Mouse (Mus musculus) retina, postnatal 7 days (tissue): ENCODE measurements around the gene Gm4553.
"Not testable (repeated sequence)": the region's sequence is repeated elsewhere in the genome, so short reads cannot be mapped to it uniquely, and the experiment has no call there.

ENCODE experiments used
- DNase-seq: peaks from one replicate; pipeline ENCODE4 v3.0.0-alpha.2; 2012; ENCODE audit warnings: low read depth, low spot score

The Gm4553 gene

GRCm38 (mm10) chr7:142165639-142166038 lies at the start of gene Gm4553:
Gene Gm4553 (minus strand): TSS chr7:142165739.
- not testable (repeated sequence) for DNase-seq

- DNase-seq, result not testable (repeated sequence)
These were observed 46.6 kb upstream of the Gm4553 start for GRCm38 (mm10) chr7:142212136-142212535.

- DNase-seq, result no peak
These were observed 46.0 kb upstream of the Gm4553 start, which contains the start of gene Gm7579 for GRCm38 (mm10) chr7:142211559-142211958. Gene Gm7579 (plus strand): TSS chr7:142211859.

GRCm38 (mm10) chr7:142206891-142207290 lies 41.4 kb upstream of the Gm4553 start:
- not testable (repeated sequence) for DNase-seq

- DNase-seq, result no peak
These were observed 39.9 kb upstream of the Gm4553 start for GRCm38 (mm10) chr7:142205488-142205887.

- no peak for DNase-seq
These were observed 35.5 kb upstream of the Gm4553 start, which contains the start of gene Krtap5-3 for GRCm38 (mm10) chr7:142201064-142201463. Gene Krtap5-3 (plus strand): TSS chr7:142201364.

GRCm38 (mm10) chr7:142198748-142199147 lies 33.2 kb upstream of the Gm4553 start:
- no peak for DNase-seq

- DNase-seq, result no peak
These were observed 24.8 kb upstream of the Gm4553 start, which contains the start of gene Gm10153 for GRCm38 (mm10) chr7:142190289-142190688. Gene Gm10153 (minus strand): TSS chr7:142190389.

GRCm38 (mm10) chr7:142188156-142188555 lies 22.6 kb upstream of the Gm4553 start:
- DNase-seq, result no peak

GRCm38 (mm10) chr7:142181021-142181420 lies 15.5 kb upstream of the Gm4553 start:
- no peak for DNase-seq

GRCm38 (mm10) chr7:142178685-142179084 lies 13.1 kb upstream of the Gm4553 start:
- DNase-seq, result no peak

GRCm38 (mm10) chr7:142175905-142176304 lies 10.4 kb upstream of the Gm4553 start, which contains the start of gene Krtap5-2:
Gene Krtap5-2 (minus strand): TSS chr7:142176005.
- DNase-seq, result not testable (repeated sequence)

- peak; percentile 11 for DNase-seq
These were observed 4.3 kb upstream of the Gm4553 start for GRCm38 (mm10) chr7:142169836-142170235.

GRCm38 (mm10) chr7:142159366-142159765 lies 6.2 kb downstream of the Gm4553 start:
- DNase-seq, result no peak

- not testable (repeated sequence) for DNase-seq
These were observed 8.5 kb downstream of the Gm4553 start, which contains the start of gene Gm29735 for GRCm38 (mm10) chr7:142157013-142157412. Gene Gm29735 (minus strand): TSS chr7:142157113.

GRCm38 (mm10) chr7:142155308-142155707 lies 10.2 kb downstream of the Gm4553 start:
- DNase-seq, result no peak

GRCm38 (mm10) chr7:142152191-142152590 lies 13.3 kb downstream of the Gm4553 start:
- DNase-seq, result no peak

- no peak for DNase-seq
These were observed 16.9 kb downstream of the Gm4553 start for GRCm38 (mm10) chr7:142148633-142149032.

GRCm38 (mm10) chr7:142146033-142146432 lies 19.5 kb downstream of the Gm4553 start:
- peak; percentile 41 for DNase-seq

GRCm38 (mm10) chr7:142145413-142145940 lies 20.1 kb downstream of the Gm4553 start:
- no peak for DNase-seq

GRCm38 (mm10) chr7:142144507-142144906 lies 21.0 kb downstream of the Gm4553 start, which contains the start of gene Gm45337:
Gene Gm45337 (minus strand): TSS chr7:142144607.
- no peak for DNase-seq

GRCm38 (mm10) chr7:142143506-142144010 lies 22.0 kb downstream of the Gm4553 start:
- DNase-seq, result not testable (repeated sequence)

GRCm38 (mm10) chr7:142140696-142141095 lies 24.8 kb downstream of the Gm4553 start:
- DNase-seq, result no peak
